Comparison of ENCODE assay signal across 21 mouse cellular contexts in the genomic region with DNA sequence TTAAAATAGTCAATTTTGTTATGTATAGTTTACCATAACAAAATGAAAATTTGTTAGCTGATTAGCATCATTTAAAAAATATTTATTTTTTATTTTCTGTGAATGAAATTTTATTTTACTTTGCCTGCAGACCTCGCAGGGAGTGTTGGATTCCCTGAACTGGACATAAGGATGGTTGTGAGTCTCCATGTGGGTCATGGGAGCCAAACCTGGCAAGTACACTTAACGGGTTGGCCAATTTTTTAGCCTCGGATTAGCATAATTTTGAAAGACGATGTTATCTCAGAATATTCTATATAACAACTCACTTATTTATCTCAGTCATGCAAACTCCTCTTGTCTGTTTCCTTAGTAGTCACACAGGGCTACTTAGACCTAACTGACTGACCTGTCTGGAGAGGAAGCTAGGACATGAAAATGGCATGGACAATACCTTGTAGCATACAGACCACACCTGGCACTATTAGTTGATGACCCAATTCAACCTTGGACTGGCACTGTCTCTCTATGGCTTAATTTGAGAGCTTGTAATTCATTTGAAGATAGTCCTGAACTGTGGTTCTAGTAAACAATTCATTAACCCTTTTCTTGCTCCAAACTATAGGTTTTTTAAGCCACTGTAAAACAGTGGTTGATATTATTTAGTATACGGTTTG.
"Had no signal": no experiment of that assay in that cellular context is flagged by ENCODE, and none has a peak within 500 bp of the region (broad histone marks: within the 10 kb centered on the region; RNA-seq: fewer than 3 reads in every experiment).

No protein-coding gene starts in this region.

- H3K27ac ChIP-seq: kidney, postnatal 0 days; limb, embryonic 12.5 days; liver, embryonic 13.5 days; lung, embryonic 15.5 days; macrophage; neural tube, embryonic 13.5 days; stomach, embryonic 15.5 days had no signal

- H3K4me1 ChIP-seq: limb, embryonic 12.5 days; liver, embryonic 13.5 days; stomach, embryonic 15.5 days had no signal

- H3K9ac ChIP-seq: limb, embryonic 12.5 days; liver, embryonic 13.5 days; liver, postnatal 0 days; lung, embryonic 15.5 days; neural tube, embryonic 13.5 days; stomach, embryonic 15.5 days had no signal

- H3K4me2 ChIP-seq: limb, embryonic 12.5 days; liver, embryonic 13.5 days; lung, embryonic 15.5 days; midbrain, embryonic 11.5 days; neural tube, embryonic 13.5 days; stomach, embryonic 15.5 days had no signal

- ATAC-seq: liver, postnatal 0 days; midbrain, embryonic 16.5 days had no signal

- H3K4me3 ChIP-seq: limb, embryonic 12.5 days; liver, embryonic 13.5 days; lung, embryonic 15.5 days; megakaryocyte, embryonic 14.5 days; neural tube, embryonic 13.5 days; stomach, embryonic 15.5 days had no signal

- H3K9me3 ChIP-seq: limb, embryonic 12.5 days; liver, embryonic 13.5 days; lung, embryonic 15.5 days; megakaryocyte, embryonic 14.5 days; neural tube, embryonic 13.5 days; stomach, embryonic 15.5 days had no signal

- H3K27me3 ChIP-seq: limb, embryonic 12.5 days; liver, embryonic 13.5 days; lung, embryonic 15.5 days; megakaryocyte, embryonic 14.5 days; neural tube, embryonic 13.5 days; stomach, embryonic 15.5 days had no signal

- DNase-seq: kidney, postnatal 36 days; layer of hippocampus, adult 9-11 months; layer of hippocampus, postnatal 36 days; liver; liver, embryonic 13.5 days; liver, postnatal 0 days; lung, postnatal 14 days; retina, postnatal 1 day; right cerebral cortex, postnatal 4 days; spleen, adult 18-20 months; thymus, adult 2 months; thymus, postnatal 25 days had no signal
